8 mouse cellular contexts compared by ENCODE assay signal in genomic region chr7:112620322-112621179, GRCm38 (mm10). TPM values are rescaled to one million over a fixed set of nuclear protein-coding genes. Genes with fewer than 3 reads are reported as not detected.
DNase-seq lines count a peak whose midpoint lies in the region; ATAC-seq lines count a peak whose summit lies in the region.

No protein-coding gene starts in this region.

- no peaks in the 10 kb centered on the region for H3K36me3 ChIP-seq in heart, embryonic 12.5 days
- no peaks in the 10 kb centered on the region for H3K36me3 ChIP-seq in heart, embryonic 10.5 days

- H3K4me1 ChIP-seq in heart, embryonic 12.5 days (replicated peaks) = peaks cover 10% of the 10 kb centered on the region
- peaks cover 10% of the 10 kb centered on the region for H3K4me1 ChIP-seq in heart, embryonic 10.5 days

- H3K9me3 ChIP-seq in heart, embryonic 12.5 days (replicated peaks) = no peaks in the 10 kb centered on the region
- no peaks in the 10 kb centered on the region for H3K9me3 ChIP-seq in heart, embryonic 10.5 days

- no peak overlapping the region for H3K4me2 ChIP-seq in heart, embryonic 12.5 days

- H3K4me3 ChIP-seq in heart, embryonic 12.5 days = no peak overlapping the region
- H3K4me3 ChIP-seq in heart, embryonic 10.5 days = no peak overlapping the region

- no peaks in the 10 kb centered on the region for H3K27me3 ChIP-seq in heart, embryonic 12.5 days (replicated peaks)
- H3K27me3 ChIP-seq in heart, embryonic 10.5 days (ENCODE audit: insufficient read depth, poor library complexity, severe bottlenecking) = no peaks in the 10 kb centered on the region

- H3K27ac ChIP-seq in heart, embryonic 12.5 days (ENCODE audit: poor library complexity, severe bottlenecking) = no peak overlapping the region
- H3K27ac ChIP-seq in heart, embryonic 10.5 days = no peak overlapping the region

- WGBS in heart, embryonic 12.5 days = 71% methylated on average over 22 of the region's 22 CpGs
- WGBS in heart, embryonic 10.5 days = 78% methylated on average over 22 of the region's 22 CpGs

- peak overlapping the region; percentile 26; the same call in 1 of the 2 replicates for H3K9ac ChIP-seq in heart, embryonic 12.5 days

- no peak for ATAC-seq in heart, embryonic 12.5 days (ENCODE audit: insufficient number of reproducible peaks, low FRiP score)
- no peak for ATAC-seq in cerebellum, adult (ENCODE audit: insufficient number of reproducible peaks, low FRiP score, low TSS enrichment)

- no peak for DNase-seq in heart, embryonic 10.5 days (ENCODE audit: low spot score)
- DNase-seq in 3T3-L1 (ENCODE audit: low read depth, low spot score) = peak; percentile 72
- DNase-seq in adipocyte (ENCODE audit: low spot score) = peak; percentile 54
- DNase-seq in layer of hippocampus, adult 18-20 months (ENCODE audit: low spot score in 2 of 2) = peak; percentile 68 to 80
- peak; percentile 57 to 65 for DNase-seq in right cerebral cortex, postnatal 10 days (ENCODE audit: low spot score in 2 of 2)
- DNase-seq in spleen, postnatal 14 days (ENCODE audit: low spot score in 2 of 2) = no peak

RNA-seq across cellular contexts. Expression of gene Tead1, which starts 58.6 kb away (rescaled TPM):
- polyA plus RNA-seq in heart, embryonic 12.5 days (2016; fragmentation: Nextera tagmentation; extraction: Ambion mirVana) = 33.9 and 36.4 TPM in 2 replicates
- 19.7 and 27.2 TPM in 2 replicates for polyA plus RNA-seq in heart, embryonic 10.5 days (2016; fragmentation: Nextera tagmentation; extraction: Ambion mirVana)
- 10 to 100 TPM; 22.6 to 25.3 TPM for total RNA-seq in layer of hippocampus, adult 18-20 months (2021)

Comparison
In these comparisons a context has a peak if more than half of its experiments do, and no peak if none do; other contexts are left out.
1. DNase-seq: peak in 3T3-L1 (single experiment), adipocyte (single experiment), layer of hippocampus, adult 18-20 months (2 of 2) and right cerebral cortex, postnatal 10 days (2 of 2); none in heart, embryonic 10.5 days (single experiment) and spleen, postnatal 14 days (0 of 2).